Mouse (Mus musculus): Measurements from ENCODE around the gene Creb3l2.

DNA sequence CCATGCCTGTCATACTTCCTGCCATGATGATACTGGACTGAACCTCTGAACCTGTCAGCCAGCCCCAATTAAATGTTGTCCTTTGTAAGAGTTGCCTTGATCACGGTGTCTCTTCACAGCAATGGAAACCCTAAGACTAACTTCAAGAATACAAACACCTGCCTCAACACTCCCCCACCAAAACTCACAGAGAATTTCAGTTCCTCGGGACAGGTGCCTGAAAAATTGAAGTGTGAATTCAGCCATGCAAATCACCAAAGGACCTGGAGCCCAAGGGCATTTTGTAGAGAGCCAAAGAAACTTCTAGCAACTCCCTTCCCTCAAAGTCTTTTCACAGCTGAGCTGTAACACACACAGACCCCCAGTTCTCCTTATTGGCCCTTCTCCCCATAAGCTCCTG, 15.3 kb downstream of the Creb3l2 start:
- TF ChIP-seq POLR2A (IDR thresholded peaks at IDR 0.05; ENCODE audit: borderline replicate concordance, extremely low read depth, low read depth, low read length) (no peak), CTCF (IDR thresholded peaks at IDR 0.05; ENCODE audit: insufficient read depth, low read length) (no peak)
